Mouse (Mus musculus): ENCODE data around the gene Tmie.

The Tmie gene

GRCm38 (mm10) chr9:110888935-110889334 is 9.0 kb upstream of the Tmie start:
- DNase-seq (ENCODE audit: low spot score), result no peak

- no peak for DNase-seq (ENCODE audit: low spot score)
Measured at GRCm38 (mm10) chr9:110887388-110888303, 7.7 kb upstream of the Tmie start.

- DNase-seq (ENCODE audit: low spot score), result no peak
Measured at GRCm38 (mm10) chr9:110881953-110882352, 2.0 kb upstream of the Tmie start.

- no peak for DNase-seq (ENCODE audit: low spot score)
Measured at GRCm38 (mm10) chr9:110880772-110881171, 859 bp upstream of the Tmie start.

- no peak for DNase-seq (ENCODE audit: low spot score)
Measured at GRCm38 (mm10) chr9:110879191-110879920, 557 bp downstream of the Tmie start, which contains the start of gene Als2cl. Als2cl (plus strand) TSS chr9:110879870.

GRCm38 (mm10) chr9:110877888-110878287 is 2.0 kb downstream of the Tmie start:
- DNase-seq (ENCODE audit: low spot score), result no peak

- DNase-seq (ENCODE audit: low spot score), result no peak
Measured at GRCm38 (mm10) chr9:110877353-110877752, 2.6 kb downstream of the Tmie start.

- DNase-seq (ENCODE audit: low spot score), result no peak
Measured at GRCm38 (mm10) chr9:110875288-110875695, 4.6 kb downstream of the Tmie start.

- no peak for DNase-seq (ENCODE audit: low spot score)
Measured at GRCm38 (mm10) chr9:110874660-110875191, 5.2 kb downstream of the Tmie start.

GRCm38 (mm10) chr9:110873681-110874659 is 5.9 kb downstream of the Tmie start:
- no peak for DNase-seq (ENCODE audit: low spot score)

GRCm38 (mm10) chr9:110871030-110871429 is 8.9 kb downstream of the Tmie start:
- no peak for DNase-seq (ENCODE audit: low spot score)

- DNase-seq (ENCODE audit: low spot score), result no peak
Measured at GRCm38 (mm10) chr9:110858967-110859596, 20.8 kb downstream of the Tmie start.

- no peak for DNase-seq (ENCODE audit: low spot score)
Measured at GRCm38 (mm10) chr9:110858523-110858922, 21.4 kb downstream of the Tmie start.

- DNase-seq (ENCODE audit: low spot score), result no peak
Measured at GRCm38 (mm10) chr9:110857781-110858472, 22.0 kb downstream of the Tmie start, which contains the start of gene Prss50. Prss50 (plus strand) TSS chr9:110857967.

- DNase-seq (ENCODE audit: low spot score), result no peak
Measured at GRCm38 (mm10) chr9:110856920-110857319, 23.0 kb downstream of the Tmie start.

- no peak for DNase-seq (ENCODE audit: low spot score)
Measured at GRCm38 (mm10) chr9:110855903-110856302, 24.0 kb downstream of the Tmie start.

- no peak for DNase-seq (ENCODE audit: low spot score)
Measured at GRCm38 (mm10) chr9:110849162-110849561, 30.8 kb downstream of the Tmie start.

GRCm38 (mm10) chr9:110844206-110844605 is 35.7 kb downstream of the Tmie start, which contains the start of gene Prss46:
Prss46 (plus strand) TSS chr9:110844506.
- no peak for DNase-seq (ENCODE audit: low spot score)

GRCm38 (mm10) chr9:110841438-110841837 is 38.5 kb downstream of the Tmie start:
- DNase-seq (ENCODE audit: low spot score), result no peak

- no peak for DNase-seq (ENCODE audit: low spot score)
Measured at GRCm38 (mm10) chr9:110840905-110841304, 39.0 kb downstream of the Tmie start.
